Mouse (Mus musculus): Measurements from ENCODE around the gene App. TPM values are rescaled to one million over a fixed set of nuclear protein-coding genes. Genes with fewer than 3 reads are reported as not detected.

The App gene
- polyA plus RNA-seq, 1 experiment from 2014 or later = 239 TPM

- no peak overlapping the region for H3K4me2 ChIP-seq (ENCODE audit: low read depth, low read length)
- WGBS = 51% methylated on average over 6 of the region's 6 CpGs
- H3K36me3 ChIP-seq (ENCODE audit: control insufficient read depth, insufficient read depth, low read length) = peaks cover 26% of the 10 kb centered on the region
- H3K27me3 ChIP-seq (replicated peaks; ENCODE audit: control insufficient read depth, insufficient read depth, low read length) = no peaks in the 10 kb centered on the region
- H3K4me1 ChIP-seq (ENCODE audit: control insufficient read depth, insufficient read depth, low read length) = peaks cover 4% of the 10 kb centered on the region; the same call in 1 of the 2 replicates
- peak; percentile 59; the same call in 1 of the 2 replicates for ATAC-seq (ENCODE audit: low read depth)
- no peak overlapping the region for H3K4me3 ChIP-seq (ENCODE audit: low read depth, low read length)
- no peaks in the 10 kb centered on the region for H3K9me3 ChIP-seq (ENCODE audit: control insufficient read depth, low read length)
- peak; percentile 81 for DNase-seq (ENCODE audit: low spot score)
- no peak overlapping the region for H3K9ac ChIP-seq (ENCODE audit: low read depth, low read length)
- 0 out of 2 replicates have a peak overlapping the region, but pooled peaks have one; percentile 24 for H3K27ac ChIP-seq (replicated peaks; ENCODE audit: low read depth, low read length)
Measured at GRCm38 (mm10) chr16:84995441-84995867, 178.1 kb downstream of the App start.

- H3K27me3 ChIP-seq (replicated peaks; ENCODE audit: control insufficient read depth, insufficient read depth, low read length) = no peaks in the 10 kb centered on the region
- DNase-seq (ENCODE audit: low spot score) (peak; percentile 26), ATAC-seq (ENCODE audit: low read depth) (no peak)
- no peaks in the 10 kb centered on the region for H3K9me3 ChIP-seq (ENCODE audit: control insufficient read depth, low read length)
- 0 out of 2 replicates have a peak, but pooled peaks cover 19% of the 10 kb centered on the region for H3K36me3 ChIP-seq (ENCODE audit: control insufficient read depth, insufficient read depth, low read length)
- WGBS = 86% methylated on average over 7 of the region's 7 CpGs
- H3K27ac ChIP-seq (replicated peaks; ENCODE audit: low read depth, low read length) = no peak overlapping the region
- no peak overlapping the region for H3K4me3 ChIP-seq (ENCODE audit: low read depth, low read length)
- H3K4me2 ChIP-seq (ENCODE audit: low read depth, low read length) = no peak overlapping the region
- H3K4me1 ChIP-seq (ENCODE audit: control insufficient read depth, insufficient read depth, low read length) = peaks cover 4% of the 10 kb centered on the region; the same call in 1 of the 2 replicates
- no peak overlapping the region for H3K9ac ChIP-seq (ENCODE audit: low read depth, low read length)
Measured at GRCm38 (mm10) chr16:84992888-84993287, 180.7 kb downstream of the App start.

DNA sequence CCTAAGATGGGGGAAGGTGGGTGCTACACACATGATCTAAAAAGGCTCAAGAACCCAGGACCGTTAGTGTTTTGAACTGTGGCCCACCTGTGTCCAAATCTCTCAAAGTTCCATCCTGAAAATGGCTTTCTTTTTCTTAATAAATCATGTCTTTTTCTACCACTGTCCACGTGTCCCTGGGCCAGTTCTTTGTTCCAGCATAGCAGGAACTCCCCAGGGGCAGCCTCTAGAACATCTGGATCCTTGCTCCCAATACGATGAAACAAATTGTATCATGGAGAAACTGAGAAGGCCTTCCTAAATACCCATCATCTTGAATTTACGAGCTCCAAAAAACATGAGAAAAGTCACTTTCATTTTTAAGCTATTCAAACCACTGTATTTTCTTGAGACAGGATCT, 182.6 kb downstream of the App start:
- Histone ChIP-seq H3K27ac (replicated peaks; ENCODE audit: low read depth, low read length) (no peak overlapping the region), H3K4me2 (ENCODE audit: low read depth, low read length) (no peak overlapping the region), H3K36me3 (ENCODE audit: control insufficient read depth, insufficient read depth, low read length) (peaks cover 20% of the 10 kb centered on the region; the same call in 1 of the 2 replicates), H3K4me3 (ENCODE audit: low read depth, low read length) (no peak overlapping the region), H3K27me3 (replicated peaks; ENCODE audit: control insufficient read depth, insufficient read depth, low read length) (no peaks in the 10 kb centered on the region), H3K4me1 (ENCODE audit: control insufficient read depth, insufficient read depth, low read length) (peaks cover 8% of the 10 kb centered on the region), H3K9me3 (ENCODE audit: control insufficient read depth, low read length) (no peaks in the 10 kb centered on the region), H3K9ac (ENCODE audit: low read depth, low read length) (no peak overlapping the region)
- no peak for DNase-seq (ENCODE audit: low spot score)
- WGBS = 84% methylated on average over 4 of the region's 4 CpGs
- ATAC-seq (ENCODE audit: low read depth) = no peak

- Histone ChIP-seq H3K27me3 (replicated peaks; ENCODE audit: control insufficient read depth, insufficient read depth, low read length) (no peaks in the 10 kb centered on the region), H3K36me3 (ENCODE audit: control insufficient read depth, insufficient read depth, low read length) (peaks cover 17% of the 10 kb centered on the region; the same call in 1 of the 2 replicates), H3K9ac (ENCODE audit: low read depth, low read length) (no peak overlapping the region), H3K9me3 (ENCODE audit: control insufficient read depth, low read length) (no peaks in the 10 kb centered on the region), H3K4me3 (ENCODE audit: low read depth, low read length) (no peak overlapping the region), H3K4me2 (ENCODE audit: low read depth, low read length) (no peak overlapping the region), H3K4me1 (ENCODE audit: control insufficient read depth, insufficient read depth, low read length) (peaks cover 5% of the 10 kb centered on the region; the same call in 1 of the 2 replicates), H3K27ac (replicated peaks; ENCODE audit: low read depth, low read length) (no peak overlapping the region)
- 83% methylated on average over 6 of the region's 6 CpGs for WGBS
- peak; percentile 16 for DNase-seq (ENCODE audit: low spot score)
- ATAC-seq (ENCODE audit: low read depth) = no peak
Measured at GRCm38 (mm10) chr16:84989938-84990337, 183.6 kb downstream of the App start.

DNA sequence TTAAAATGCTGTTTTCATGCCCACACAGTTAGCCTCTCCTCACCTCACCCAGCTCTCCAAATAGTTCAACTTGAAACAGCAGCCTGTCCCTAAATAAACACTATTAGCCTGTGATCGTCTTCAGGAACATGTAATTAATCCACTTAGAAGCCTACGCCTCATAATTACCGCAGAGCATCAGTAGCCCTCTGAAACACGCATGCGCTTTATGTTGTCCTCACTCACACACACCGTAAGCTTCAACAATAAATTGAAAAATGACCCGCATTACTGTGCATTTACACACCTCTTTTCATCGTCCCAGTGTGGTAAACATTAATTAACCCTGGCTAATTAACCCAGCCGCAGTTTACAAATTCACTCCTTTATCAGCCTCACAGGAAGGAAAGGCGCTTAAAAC, 184.1 kb downstream of the App start:
- Histone ChIP-seq H3K27ac (replicated peaks; ENCODE audit: low read depth, low read length) (no peak overlapping the region), H3K36me3 (ENCODE audit: control insufficient read depth, insufficient read depth, low read length) (peaks cover 14% of the 10 kb centered on the region; the same call in 1 of the 2 replicates), H3K27me3 (replicated peaks; ENCODE audit: control insufficient read depth, insufficient read depth, low read length) (no peaks in the 10 kb centered on the region), H3K9ac (ENCODE audit: low read depth, low read length) (no peak overlapping the region), H3K4me2 (ENCODE audit: low read depth, low read length) (no peak overlapping the region), H3K9me3 (ENCODE audit: control insufficient read depth, low read length) (no peaks in the 10 kb centered on the region), H3K4me1 (ENCODE audit: control insufficient read depth, insufficient read depth, low read length) (peaks cover 5% of the 10 kb centered on the region; the same call in 1 of the 2 replicates), H3K4me3 (ENCODE audit: low read depth, low read length) (no peak overlapping the region)
- DNase-seq (ENCODE audit: low spot score) (no peak), ATAC-seq (ENCODE audit: low read depth) (no peak)
- WGBS = 81% methylated on average over 10 of the region's 10 CpGs

- peaks cover 5% of the 10 kb centered on the region; the same call in 1 of the 2 replicates for H3K4me1 ChIP-seq (ENCODE audit: control insufficient read depth, insufficient read depth, low read length)
- H3K9ac ChIP-seq (ENCODE audit: low read depth, low read length) = no peak overlapping the region
- H3K9me3 ChIP-seq (ENCODE audit: control insufficient read depth, low read length) = no peaks in the 10 kb centered on the region
- peak; percentile 56 for ATAC-seq (ENCODE audit: low read depth)
- no peaks in the 10 kb centered on the region for H3K27me3 ChIP-seq (replicated peaks; ENCODE audit: control insufficient read depth, insufficient read depth, low read length)
- peaks cover 8% of the 10 kb centered on the region; the same call in 1 of the 2 replicates for H3K36me3 ChIP-seq (ENCODE audit: control insufficient read depth, insufficient read depth, low read length)
- no peak overlapping the region for H3K4me2 ChIP-seq (ENCODE audit: low read depth, low read length)
- peak overlapping the region; percentile 3; the same call in 1 of the 2 replicates for H3K27ac ChIP-seq (replicated peaks; ENCODE audit: low read depth, low read length)
- peak; percentile 40 for DNase-seq (ENCODE audit: low spot score)
- 61% methylated on average over 8 of the region's 8 CpGs for WGBS
- no peak overlapping the region for H3K4me3 ChIP-seq (ENCODE audit: low read depth, low read length)
Measured at GRCm38 (mm10) chr16:84987724-84988287, 185.8 kb downstream of the App start.

- no peak for ATAC-seq (ENCODE audit: low read depth)
- peak; percentile 70 for DNase-seq (ENCODE audit: low spot score)
Measured at GRCm38 (mm10) chr16:84986016-84986631, 187.4 kb downstream of the App start.

DNA sequence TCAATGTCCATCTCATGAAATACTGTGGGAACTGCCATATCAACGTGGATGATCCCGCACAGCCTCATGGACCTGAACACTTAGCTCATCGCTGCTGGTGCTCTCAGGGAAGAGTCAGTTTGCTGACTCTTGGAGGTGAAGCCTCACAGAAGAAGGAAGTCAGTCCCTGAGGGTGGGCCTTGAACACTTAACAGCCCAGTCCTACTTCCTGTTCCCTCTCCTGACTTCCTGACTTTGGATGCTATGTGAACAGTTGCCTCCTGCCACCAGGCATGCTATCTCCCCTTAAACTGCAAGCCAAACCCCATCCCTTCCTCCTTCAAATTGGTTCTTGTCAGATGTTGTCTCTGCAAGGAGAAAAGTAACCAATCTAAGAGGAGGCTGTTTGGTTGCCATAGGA, 188.2 kb downstream of the App start:
- no peak overlapping the region for H3K4me2 ChIP-seq (ENCODE audit: low read depth, low read length)
- no peak overlapping the region for H3K4me3 ChIP-seq (ENCODE audit: low read depth, low read length)
- 97% methylated on average over 3 of the region's 3 CpGs for WGBS
- no peaks in the 10 kb centered on the region for H3K9me3 ChIP-seq (ENCODE audit: control insufficient read depth, low read length)
- peaks cover 5% of the 10 kb centered on the region; the same call in 1 of the 2 replicates for H3K4me1 ChIP-seq (ENCODE audit: control insufficient read depth, insufficient read depth, low read length)
- ATAC-seq (ENCODE audit: low read depth) = no peak
- no peak overlapping the region for H3K9ac ChIP-seq (ENCODE audit: low read depth, low read length)
- H3K27me3 ChIP-seq (replicated peaks; ENCODE audit: control insufficient read depth, insufficient read depth, low read length) = no peaks in the 10 kb centered on the region
- H3K27ac ChIP-seq (replicated peaks; ENCODE audit: low read depth, low read length) = peak overlapping the region; percentile 44; the same call in 1 of the 2 replicates
- DNase-seq (ENCODE audit: low spot score) = no peak
- H3K36me3 ChIP-seq (ENCODE audit: control insufficient read depth, insufficient read depth, low read length) = peaks cover 7% of the 10 kb centered on the region; the same call in 1 of the 2 replicates

More at GRCm38 (mm10) chr16:84986016-84986631, 187.4 kb downstream of the App start:
- H3K9ac ChIP-seq (ENCODE audit: low read depth, low read length) = no peak overlapping the region
- H3K4me3 ChIP-seq (ENCODE audit: low read depth, low read length) = no peak overlapping the region
- H3K4me2 ChIP-seq (ENCODE audit: low read depth, low read length) = no peak overlapping the region
- H3K36me3 ChIP-seq (ENCODE audit: control insufficient read depth, insufficient read depth, low read length) = peaks cover 7% of the 10 kb centered on the region; the same call in 1 of the 2 replicates
- H3K9me3 ChIP-seq (ENCODE audit: control insufficient read depth, low read length) = no peaks in the 10 kb centered on the region
- H3K27me3 ChIP-seq (replicated peaks; ENCODE audit: control insufficient read depth, insufficient read depth, low read length) = no peaks in the 10 kb centered on the region
- H3K4me1 ChIP-seq (ENCODE audit: control insufficient read depth, insufficient read depth, low read length) = peaks cover 5% of the 10 kb centered on the region; the same call in 1 of the 2 replicates
- WGBS = 49% methylated on average over 11 of the region's 11 CpGs
- H3K27ac ChIP-seq (replicated peaks; ENCODE audit: low read depth, low read length) = peak overlapping the region; percentile 54

Measured in embryonic facial prominence, embryonic 14.5 days (tissue).